Mouse (Mus musculus): ENCODE measurements around the gene Eno3. TPM values are rescaled to one million over a fixed set of nuclear protein-coding genes. Genes with fewer than 3 reads are reported as not detected.

Gene Eno3
- polyA plus RNA-seq, 1 experiment from 2014 or later, result 12.8 TPM

- ATAC-seq, result peak; percentile 74
- Histone ChIP-seq H3K9ac (ENCODE audit: low read depth, low read length) (peak overlapping the region; percentile 95), H3K4me2 (ENCODE audit: low read depth, low read length) (peak overlapping the region; percentile 93), H3K4me1 (ENCODE audit: control insufficient read depth, insufficient read depth, low read length) (peaks cover 19% of the 10 kb centered on the region), H3K4me3 (ENCODE audit: low read length) (peak overlapping the region; percentile 85), H3K27me3 (replicated peaks; ENCODE audit: control insufficient read depth, insufficient read depth, low read length) (no peaks in the 10 kb centered on the region), H3K36me3 (ENCODE audit: control insufficient read depth, insufficient read depth, low read length) (peaks cover 2% of the 10 kb centered on the region), H3K9me3 (ENCODE audit: control insufficient read depth, low read length) (no peaks in the 10 kb centered on the region), H3K27ac (ENCODE audit: low read length) (peak overlapping the region; percentile 98)
- under 1% methylated on average over 34 of the region's 34 CpGs for WGBS
Measured at GRCm38 (mm10) chr11:70700613-70701012, 43.6 kb downstream of the Eno3 start.

GRCm38 (mm10) chr11:70701221-70701955 lies 44.4 kb downstream of the Eno3 start:
- Histone ChIP-seq H3K9ac (ENCODE audit: low read depth, low read length) (peak overlapping the region; percentile 95), H3K4me1 (ENCODE audit: control insufficient read depth, insufficient read depth, low read length) (peaks cover 19% of the 10 kb centered on the region), H3K27ac (ENCODE audit: low read length) (peak overlapping the region; percentile 98), H3K27me3 (replicated peaks; ENCODE audit: control insufficient read depth, insufficient read depth, low read length) (no peaks in the 10 kb centered on the region), H3K4me2 (ENCODE audit: low read depth, low read length) (peak overlapping the region; percentile 93), H3K36me3 (ENCODE audit: control insufficient read depth, insufficient read depth, low read length) (peaks cover 4% of the 10 kb centered on the region), H3K4me3 (ENCODE audit: low read length) (peak overlapping the region; percentile 85), H3K9me3 (ENCODE audit: control insufficient read depth, low read length) (no peaks in the 10 kb centered on the region)
- peak; percentile 11; the same call in 1 of the 2 replicates for ATAC-seq
- 9% methylated on average over 10 of the region's 10 CpGs for WGBS

- peak overlapping the region; percentile 95 for H3K9ac ChIP-seq (ENCODE audit: low read depth, low read length)
- ATAC-seq, result no peak
Measured at GRCm38 (mm10) chr11:70701984-70702733, 45.2 kb downstream of the Eno3 start.

GRCm38 (mm10) chr11:70702781-70703180 lies 45.8 kb downstream of the Eno3 start:
- Histone ChIP-seq H3K9me3 (ENCODE audit: control insufficient read depth, low read length) (no peaks in the 10 kb centered on the region), H3K4me1 (ENCODE audit: control insufficient read depth, insufficient read depth, low read length) (peaks cover 19% of the 10 kb centered on the region), H3K27ac (ENCODE audit: low read length) (no peak overlapping the region), H3K27me3 (replicated peaks; ENCODE audit: control insufficient read depth, insufficient read depth, low read length) (no peaks in the 10 kb centered on the region), H3K4me2 (ENCODE audit: low read depth, low read length) (peak overlapping the region; percentile 93; the same call in 1 of the 2 replicates), H3K36me3 (ENCODE audit: control insufficient read depth, insufficient read depth, low read length) (peaks cover 4% of the 10 kb centered on the region), H3K9ac (ENCODE audit: low read depth, low read length) (peak overlapping the region; percentile 50; the same call in 1 of the 2 replicates), H3K4me3 (ENCODE audit: low read length) (no peak overlapping the region)
- 68% methylated on average over 6 of the region's 6 CpGs for WGBS
- no peak for ATAC-seq

More at GRCm38 (mm10) chr11:70701984-70702733, 45.2 kb downstream of the Eno3 start:
- Histone ChIP-seq H3K9me3 (ENCODE audit: control insufficient read depth, low read length) (no peaks in the 10 kb centered on the region), H3K4me3 (ENCODE audit: low read length) (peak overlapping the region; percentile 85), H3K27me3 (replicated peaks; ENCODE audit: control insufficient read depth, insufficient read depth, low read length) (no peaks in the 10 kb centered on the region), H3K36me3 (ENCODE audit: control insufficient read depth, insufficient read depth, low read length) (peaks cover 4% of the 10 kb centered on the region), H3K4me2 (ENCODE audit: low read depth, low read length) (peak overlapping the region; percentile 93), H3K27ac (ENCODE audit: low read length) (no peak overlapping the region), H3K4me1 (ENCODE audit: control insufficient read depth, insufficient read depth, low read length) (peaks cover 19% of the 10 kb centered on the region)
- 74% methylated on average over 6 of the region's 6 CpGs for WGBS

GRCm38 (mm10) chr11:70706127-70706526 lies 49.1 kb downstream of the Eno3 start:
- Histone ChIP-seq H3K36me3 (ENCODE audit: control insufficient read depth, insufficient read depth, low read length) (peaks cover 6% of the 10 kb centered on the region), H3K4me2 (ENCODE audit: low read depth, low read length) (no peak overlapping the region), H3K4me3 (ENCODE audit: low read length) (no peak overlapping the region), H3K27ac (ENCODE audit: low read length) (no peak overlapping the region), H3K4me1 (ENCODE audit: control insufficient read depth, insufficient read depth, low read length) (peaks cover 18% of the 10 kb centered on the region), H3K9me3 (ENCODE audit: control insufficient read depth, low read length) (no peaks in the 10 kb centered on the region), H3K9ac (ENCODE audit: low read depth, low read length) (no peak overlapping the region), H3K27me3 (replicated peaks; ENCODE audit: control insufficient read depth, insufficient read depth, low read length) (no peaks in the 10 kb centered on the region)
- 69% methylated on average over 3 of the region's 3 CpGs for WGBS
- no peak; the same call in 1 of the 2 replicates for ATAC-seq

- no peak overlapping the region for H3K27ac ChIP-seq (ENCODE audit: low read length)
- no peak overlapping the region for H3K9ac ChIP-seq (ENCODE audit: low read depth, low read length)
- H3K36me3 ChIP-seq (ENCODE audit: control insufficient read depth, insufficient read depth, low read length), result peaks cover 5% of the 10 kb centered on the region
- no peak overlapping the region for H3K4me3 ChIP-seq (ENCODE audit: low read length)
- no peaks in the 10 kb centered on the region for H3K9me3 ChIP-seq (ENCODE audit: control insufficient read depth, low read length)
- no peaks in the 10 kb centered on the region for H3K27me3 ChIP-seq (replicated peaks; ENCODE audit: control insufficient read depth, insufficient read depth, low read length)
- WGBS, result 93% methylated on average over 10 of the region's 10 CpGs
- ATAC-seq, result no peak
- peaks cover 12% of the 10 kb centered on the region; the same call in 1 of the 2 replicates for H3K4me1 ChIP-seq (ENCODE audit: control insufficient read depth, insufficient read depth, low read length)
- no peak overlapping the region for H3K4me2 ChIP-seq (ENCODE audit: low read depth, low read length)
Measured at GRCm38 (mm10) chr11:70711026-70711425, 54.0 kb downstream of the Eno3 start.

Small RNA genes within 50 kb of the gene (microRNA-seq; reads per million reads assigned to microRNA genes)
- not detected for gene Mir6925

Other genes with a start within 250 kb of the Eno3 start
- 29.1 and 31.5 TPM in 2 replicates for gene Pelp1, start 247.2 kb upstream of the Eno3 start, polyA plus RNA-seq (2015; fragmentation: Nextera tagmentation; extraction: Ambion mirVana)
- gene Arrb2, start 224.6 kb upstream of the Eno3 start, polyA plus RNA-seq (2015; fragmentation: Nextera tagmentation; extraction: Ambion mirVana), result 10.1 and 10.7 TPM in 2 replicates
- 38.4 and 41.7 TPM in 2 replicates for gene Med11, start 205.3 kb upstream of the Eno3 start, polyA plus RNA-seq (2015; fragmentation: Nextera tagmentation; extraction: Ambion mirVana)
- gene Zmynd15, start 197.8 kb upstream of the Eno3 start, polyA plus RNA-seq (2015; fragmentation: Nextera tagmentation; extraction: Ambion mirVana), result 1.1 and 1.2 TPM in 2 replicates
- 10.9 and 11.9 TPM in 2 replicates for gene Cxcl16, start 197.2 kb upstream of the Eno3 start, polyA plus RNA-seq (2015; fragmentation: Nextera tagmentation; extraction: Ambion mirVana)
- gene Tm4sf5, start 152.0 kb upstream of the Eno3 start, polyA plus RNA-seq (2015; fragmentation: Nextera tagmentation; extraction: Ambion mirVana), result 253 and 283 TPM in 2 replicates
- 0.28 and 0.71 TPM in 2 replicates for gene Vmo1, start 142.6 kb upstream of the Eno3 start, polyA plus RNA-seq (2015; fragmentation: Nextera tagmentation; extraction: Ambion mirVana)
- 1.9 and 2.0 TPM in 2 replicates for gene Gltpd2, start 138.0 kb upstream of the Eno3 start, polyA plus RNA-seq (2015; fragmentation: Nextera tagmentation; extraction: Ambion mirVana)
- gene Psmb6, start 131.8 kb upstream of the Eno3 start, polyA plus RNA-seq (2015; fragmentation: Nextera tagmentation; extraction: Ambion mirVana), result 626 and 669 TPM in 2 replicates
- gene Gm40193, start 124.3 kb upstream of the Eno3 start, polyA plus RNA-seq (2015; fragmentation: Nextera tagmentation; extraction: Ambion mirVana), result not detected in 2 replicates
- gene Pld2, start 117.1 kb upstream of the Eno3 start, polyA plus RNA-seq (2015; fragmentation: Nextera tagmentation; extraction: Ambion mirVana), result 9.3 and 10.0 TPM in 2 replicates
- gene Mink1, start 94.3 kb upstream of the Eno3 start, polyA plus RNA-seq (2015; fragmentation: Nextera tagmentation; extraction: Ambion mirVana), result 9.3 and 10.6 TPM in 2 replicates
- gene 4930544D05Rik, start 41.4 kb upstream of the Eno3 start, polyA plus RNA-seq (2015; fragmentation: Nextera tagmentation; extraction: Ambion mirVana), result not detected in 2 replicates
- gene Chrne, start 38.0 kb upstream of the Eno3 start, polyA plus RNA-seq (2015; fragmentation: Nextera tagmentation; extraction: Ambion mirVana), result 0.17 TPM in 1 of 2 replicates, not detected in the other
- gene Gp1ba, start 18.1 kb upstream of the Eno3 start, polyA plus RNA-seq (2015; fragmentation: Nextera tagmentation; extraction: Ambion mirVana), result 0.05 and 0.06 TPM in 2 replicates
- 121 and 123 TPM in 2 replicates for gene Rnf167, start 10.0 kb upstream of the Eno3 start, polyA plus RNA-seq (2015; fragmentation: Nextera tagmentation; extraction: Ambion mirVana)
- 215 and 216 TPM in 2 replicates for gene Slc25a11, start 9.7 kb upstream of the Eno3 start, polyA plus RNA-seq (2015; fragmentation: Nextera tagmentation; extraction: Ambion mirVana)
- 2,307 and 2,326 TPM in 2 replicates for gene Pfn1, start 2.6 kb upstream of the Eno3 start, polyA plus RNA-seq (2015; fragmentation: Nextera tagmentation; extraction: Ambion mirVana)
- gene Spag7, start 12.2 kb downstream of the Eno3 start, polyA plus RNA-seq (2015; fragmentation: Nextera tagmentation; extraction: Ambion mirVana), result 132 and 159 TPM in 2 replicates
- 14.2 and 14.4 TPM in 2 replicates for gene Camta2, start 30.9 kb downstream of the Eno3 start, polyA plus RNA-seq (2015; fragmentation: Nextera tagmentation; extraction: Ambion mirVana)
- gene Inca1, start 43.0 kb downstream of the Eno3 start, polyA plus RNA-seq (2015; fragmentation: Nextera tagmentation; extraction: Ambion mirVana), result 1.4 and 1.8 TPM in 2 replicates
- 2.3 and 2.8 TPM in 2 replicates for gene Kif1c, start 43.3 kb downstream of the Eno3 start, polyA plus RNA-seq (2015; fragmentation: Nextera tagmentation; extraction: Ambion mirVana)
- gene Zfp3, start 107.0 kb downstream of the Eno3 start, polyA plus RNA-seq (2015; fragmentation: Nextera tagmentation; extraction: Ambion mirVana), result 4.8 and 5.3 TPM in 2 replicates
- gene Scimp, start 155.4 kb downstream of the Eno3 start, polyA plus RNA-seq (2015; fragmentation: Nextera tagmentation; extraction: Ambion mirVana), result 0.37 and 1.0 TPM in 2 replicates
- gene Rabep1, start 187.6 kb downstream of the Eno3 start, polyA plus RNA-seq (2015; fragmentation: Nextera tagmentation; extraction: Ambion mirVana), result 55.8 and 60.7 TPM in 2 replicates